Mouse (Mus musculus) forebrain, embryonic 10.5 days (tissue): ENCODE results near the gene Palmd. TPM values are rescaled to one million over a fixed set of nuclear protein-coding genes. Genes with fewer than 3 reads are reported as not detected.

Experiments
- polyA plus RNA-seq: library from polyadenylated mRNA; unstranded; fragments of >200 nt; fragmentation: Nextera tagmentation; extraction: Ambion mirVana; gene quantifications from 2 replicates; pipeline ENCODE4 v1.2.1, GENCODE M21; 2016

Gene Palmd
- polyA plus RNA-seq, 1 experiment from 2014 or later, result 1.7 TPM

Other genes starting within 250 kb of the Palmd start
- gene Agl, start 160.8 kb downstream of the Palmd start, polyA plus RNA-seq, result 9.9 and 11.0 TPM in 2 replicates
- 14.7 and 16.3 TPM in 2 replicates for gene Frrs1, start 109.5 kb downstream of the Palmd start, polyA plus RNA-seq
- not detected in 2 replicates for gene 4930455H04Rik, start 720 bp downstream of the Palmd start, polyA plus RNA-seq